ENCODE assay signal across 8 mouse cellular contexts in the genomic region with DNA sequence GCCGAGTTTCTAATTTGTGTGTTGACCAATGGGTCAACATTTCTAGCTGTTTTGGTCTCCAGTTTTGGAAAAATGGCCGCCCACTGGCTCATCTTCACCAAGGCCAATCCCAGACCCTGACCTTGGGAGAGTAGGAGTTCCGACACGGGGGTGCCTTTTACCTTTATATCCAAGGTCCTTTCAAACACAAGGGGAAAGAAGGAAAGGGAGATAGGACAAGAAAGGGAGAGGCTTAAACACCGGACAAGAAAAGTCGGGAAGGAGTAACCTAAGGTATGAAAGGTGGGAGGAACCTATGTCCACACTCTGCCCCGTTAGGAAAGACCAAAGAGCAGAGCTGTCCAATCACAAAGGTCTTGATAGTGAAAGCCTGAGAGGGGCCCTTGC. TPM values are rescaled to one million over a fixed set of nuclear protein-coding genes. Genes with fewer than 3 reads are reported as not detected.
A peak's percentile ranks its signal among the peaks of the same experiment; 100 is the strongest.
DNase-seq lines count a peak whose midpoint lies in the region; ATAC-seq and TF ChIP-seq lines count a peak whose summit lies in the region.

No protein-coding gene starts in this region.

- ATAC-seq in erythroblast, adult 5-6 weeks (replicated peaks; ENCODE audit: low FRiP score, poor library complexity, severe bottlenecking): no peak
- no peak for ATAC-seq in heart, embryonic 15.5 days (replicated peaks; ENCODE audit: insufficient number of reproducible peaks, insufficient read depth, low FRiP score, low read depth)
- no peak; the same call in 1 of the 2 replicates for ATAC-seq in liver, embryonic 11.5 days (replicated peaks; ENCODE audit: low FRiP score)
- no peak for ATAC-seq in stomach, embryonic 16.5 days (ENCODE audit: insufficient read depth, low FRiP score)

- peak overlapping the region; percentile 75 for H3K4me2 ChIP-seq in heart, embryonic 15.5 days
- H3K4me2 ChIP-seq in liver, embryonic 11.5 days: peak overlapping the region; percentile 91
- peak overlapping the region; percentile 88 for H3K4me2 ChIP-seq in stomach, embryonic 16.5 days (ENCODE audit: low read depth, low read length)

- H3K27me3 ChIP-seq in erythroblast, embryonic 14.5 days (ENCODE audit: control insufficient read depth): no peaks in the 10 kb centered on the region
- no peaks in the 10 kb centered on the region for H3K27me3 ChIP-seq in heart, embryonic 15.5 days
- no peaks in the 10 kb centered on the region for H3K27me3 ChIP-seq in liver, embryonic 11.5 days (replicated peaks; ENCODE audit: control insufficient read depth, insufficient read depth, low read length)
- no peaks in the 10 kb centered on the region for H3K27me3 ChIP-seq in stomach, embryonic 16.5 days (ENCODE audit: control insufficient read depth, insufficient read depth, low read length)

- H3K36me3 ChIP-seq in erythroblast, embryonic 14.5 days (ENCODE audit: control insufficient read depth): peaks cover 80% of the 10 kb centered on the region
- H3K36me3 ChIP-seq in ES-E14 (ENCODE audit: control insufficient read depth, insufficient read depth, low read length, poor library complexity, severe bottlenecking): peaks cover 6% of the 10 kb centered on the region
- peaks cover 23% of the 10 kb centered on the region; the same call in 1 of the 2 replicates for H3K36me3 ChIP-seq in heart, embryonic 15.5 days
- H3K36me3 ChIP-seq in liver, embryonic 11.5 days (ENCODE audit: control insufficient read depth, insufficient read depth, low read length): peaks cover 12% of the 10 kb centered on the region; the same call in 1 of the 2 replicates
- no peaks in the 10 kb centered on the region for H3K36me3 ChIP-seq in stomach, embryonic 16.5 days (ENCODE audit: control insufficient read depth, insufficient read depth, low read length)

- peak overlapping the region; percentile 76 for H3K9ac ChIP-seq in ES-E14 (ENCODE audit: insufficient read depth, low read depth, low read length, poor library complexity, severe bottlenecking)
- peak overlapping the region; percentile 18; the same call in 1 of the 2 replicates for H3K9ac ChIP-seq in heart, embryonic 15.5 days
- peak overlapping the region; percentile 97 for H3K9ac ChIP-seq in liver, embryonic 11.5 days (ENCODE audit: low read depth, low read length)
- H3K9ac ChIP-seq in stomach, embryonic 16.5 days (ENCODE audit: low read length): peak overlapping the region; percentile 89

- peaks cover 87% of the 10 kb centered on the region for H3K4me1 ChIP-seq in erythroblast, embryonic 14.5 days (ENCODE audit: control insufficient read depth)
- H3K4me1 ChIP-seq in ES-E14 (ENCODE audit: control insufficient read depth in 2 of 2, insufficient read depth in 2 of 2, low read length in 2 of 2, poor library complexity in 1 of 2): peaks cover 4 to 7% of the 10 kb centered on the region in 2 experiments; a peak in 3 of 4 replicates
- H3K4me1 ChIP-seq in heart, embryonic 15.5 days (replicated peaks): peaks cover 31% of the 10 kb centered on the region
- peaks cover 40% of the 10 kb centered on the region for H3K4me1 ChIP-seq in liver, embryonic 11.5 days (replicated peaks; ENCODE audit: control insufficient read depth, insufficient read depth, low read length)
- H3K4me1 ChIP-seq in stomach, embryonic 16.5 days (ENCODE audit: control insufficient read depth, insufficient read depth, low read length): peaks cover 30% of the 10 kb centered on the region

- in situ Hi-C loops in ES-E14 (cut with MboI; ENCODE audit: low sequenced_read_pairs in 2 of 2, unreplicated experiment in 2 of 2): no loop called here

- DNase-seq in ES-E14 (ENCODE audit: low read depth, low spot score) (peak; percentile 28), MN1 (ENCODE audit: low spot score) (no peak)
- no peak for DNase-seq in liver, embryonic 11.5 days (ENCODE audit: low spot score)
- DNase-seq in gastrocnemius, postnatal 25 days: no peak

- H3K27ac ChIP-seq in ES-E14 (ENCODE audit: insufficient read depth, low read depth, low read length, poor library complexity, severe bottlenecking): peak overlapping the region; percentile 73; the same call in 1 of the 2 replicates
- H3K27ac ChIP-seq in heart, embryonic 15.5 days: peak overlapping the region; percentile 96
- H3K27ac ChIP-seq in liver, embryonic 11.5 days (ENCODE audit: low read depth, low read length): peak overlapping the region; percentile 91
- peak overlapping the region; percentile 94 for H3K27ac ChIP-seq in stomach, embryonic 16.5 days (ENCODE audit: low read length)

- no peaks in the 10 kb centered on the region for H3K9me3 ChIP-seq in erythroblast, embryonic 14.5 days (ENCODE audit: control insufficient read depth, low read length)
- no peaks in the 10 kb centered on the region for H3K9me3 ChIP-seq in ES-E14 (ENCODE audit: control insufficient read depth, insufficient read depth, low read depth, low read length)
- H3K9me3 ChIP-seq in heart, embryonic 15.5 days (replicated peaks): no peaks in the 10 kb centered on the region
- H3K9me3 ChIP-seq in liver, embryonic 11.5 days (ENCODE audit: control insufficient read depth, low read length): no peaks in the 10 kb centered on the region
- H3K9me3 ChIP-seq in stomach, embryonic 16.5 days (replicated peaks; ENCODE audit: control insufficient read depth, low read length): no peaks in the 10 kb centered on the region

- H3K4me3 ChIP-seq in erythroblast, embryonic 14.5 days (replicated peaks): peak overlapping the region; percentile 78
- peak overlapping the region; percentile 85 to 93 for H3K4me3 ChIP-seq in ES-E14 (ENCODE audit: insufficient read depth in 1 of 2, low read depth in 1 of 2, low read length in 2 of 2, poor library complexity in 1 of 2, severe bottlenecking in 1 of 2)
- peak overlapping the region; percentile 68 for H3K4me3 ChIP-seq in heart, embryonic 15.5 days
- H3K4me3 ChIP-seq in liver, embryonic 11.5 days (ENCODE audit: low read depth, low read length): peak overlapping the region; percentile 80
- H3K4me3 ChIP-seq in stomach, embryonic 16.5 days (replicated peaks; ENCODE audit: low read length): peak overlapping the region; percentile 80

- 19% methylated on average over 7 of the region's 7 CpGs for WGBS in heart, embryonic 15.5 days
- WGBS in liver, embryonic 11.5 days: 22% methylated on average over 7 of the region's 7 CpGs
- WGBS in stomach, embryonic 16.5 days: 20% methylated on average over 7 of the region's 7 CpGs

TF ChIP-seq in ES-E14, 5 proteins besides CTCF, POLR2A, EP300 and RAD21 (continues in another document):
- TF ChIP-seq HCFC1 (IDR thresholded peaks at IDR 0.05; ENCODE audit: borderline replicate concordance, insufficient read depth, low read length) (no peak), ZNF384 (IDR thresholded peaks at IDR 0.05; ENCODE audit: low read depth, low read length) (no peak)

RNA-seq across cellular contexts. Expression of a gene that starts 0.5 kb away (rescaled TPM):
- polyA plus RNA-seq in erythroblast, embryonic 14.5 days (2012): 40.0 and 42.2 TPM in 2 replicates
- 33.2 and 56.6 TPM in 2 replicates for total RNA-seq in erythroblast, adult 5-6 weeks (2015; ENCODE audit: low replicate concordance)
- 42.1 and 43.4 TPM in 2 replicates for total RNA-seq in erythroblast, adult 5-6 weeks (2017; ENCODE audit: low replicate concordance)
- total RNA-seq in ES-E14 (2012; rRNA removed): 89.5 and 97.0 TPM in 2 replicates
- 83.6 and 96.3 TPM in 2 replicates for polyA plus RNA-seq in heart, embryonic 15.5 days (2015; fragmentation: Nextera tagmentation; extraction: Ambion mirVana)
- 153 and 165 TPM in 2 replicates for polyA plus RNA-seq in liver, embryonic 11.5 days (2014; fragmentation: Nextera tagmentation; extraction: Ambion mirVana)
- polyA plus RNA-seq in stomach, embryonic 16.5 days (2015; fragmentation: Nextera tagmentation; extraction: Ambion mirVana): 98.9 and 104 TPM in 2 replicates
- total RNA-seq in gastrocnemius, postnatal 25 days (2021): 10 to 100 TPM; 16.9 to 19.0 TPM

RNA-seq across cellular contexts. Expression of a gene that starts 14.3 kb away (rescaled TPM):
- 1.1 and 1.2 TPM in 2 replicates for polyA plus RNA-seq in erythroblast, embryonic 14.5 days (2012)
- 7.9 and 11.5 TPM in 2 replicates for total RNA-seq in erythroblast, adult 5-6 weeks (2015; ENCODE audit: low replicate concordance)
- total RNA-seq in erythroblast, adult 5-6 weeks (2017; ENCODE audit: low replicate concordance): 13.7 and 20.2 TPM in 2 replicates
- 13.6 and 17.1 TPM in 2 replicates for total RNA-seq in ES-E14 (2012; rRNA removed)
- polyA plus RNA-seq in heart, embryonic 15.5 days (2015; fragmentation: Nextera tagmentation; extraction: Ambion mirVana): 11.8 and 14.1 TPM in 2 replicates
- polyA plus RNA-seq in liver, embryonic 11.5 days (2014; fragmentation: Nextera tagmentation; extraction: Ambion mirVana): 20.6 and 20.7 TPM in 2 replicates
- 18.0 and 20.0 TPM in 2 replicates for polyA plus RNA-seq in stomach, embryonic 16.5 days (2015; fragmentation: Nextera tagmentation; extraction: Ambion mirVana)
- 10 to 100 TPM; 14.3 to 14.5 TPM for total RNA-seq in gastrocnemius, postnatal 25 days (2021)

RNA-seq across cellular contexts. Expression of a gene that starts 26.4 kb away (rescaled TPM):
- not detected in 2 replicates for polyA plus RNA-seq in erythroblast, embryonic 14.5 days (2012)
- total RNA-seq in erythroblast, adult 5-6 weeks (2015; ENCODE audit: low replicate concordance): not detected in 2 replicates
- not detected in 2 replicates for total RNA-seq in erythroblast, adult 5-6 weeks (2017; ENCODE audit: low replicate concordance)
- not detected in 2 replicates for total RNA-seq in ES-E14 (2012; rRNA removed)
- not detected in 2 replicates for polyA plus RNA-seq in heart, embryonic 15.5 days (2015; fragmentation: Nextera tagmentation; extraction: Ambion mirVana)
- polyA plus RNA-seq in liver, embryonic 11.5 days (2014; fragmentation: Nextera tagmentation; extraction: Ambion mirVana): not detected in 2 replicates
- polyA plus RNA-seq in stomach, embryonic 16.5 days (2015; fragmentation: Nextera tagmentation; extraction: Ambion mirVana): not detected in 2 replicates
- total RNA-seq in gastrocnemius, postnatal 25 days (2021): 1 to 10 TPM in 1 of 2 experiments, not detected in 1; 1.9 TPM

RNA-seq across cellular contexts. Expression of a gene that starts 32.1 kb away (rescaled TPM):
- not detected in 2 replicates for polyA plus RNA-seq in erythroblast, embryonic 14.5 days (2012)
- not detected in 2 replicates for total RNA-seq in erythroblast, adult 5-6 weeks (2015; ENCODE audit: low replicate concordance)
- total RNA-seq in erythroblast, adult 5-6 weeks (2017; ENCODE audit: low replicate concordance): not detected in 2 replicates
- total RNA-seq in ES-E14 (2012; rRNA removed): not detected in 2 replicates
- polyA plus RNA-seq in heart, embryonic 15.5 days (2015; fragmentation: Nextera tagmentation; extraction: Ambion mirVana): not detected in 2 replicates
- not detected in 2 replicates for polyA plus RNA-seq in liver, embryonic 11.5 days (2014; fragmentation: Nextera tagmentation; extraction: Ambion mirVana)
- polyA plus RNA-seq in stomach, embryonic 16.5 days (2015; fragmentation: Nextera tagmentation; extraction: Ambion mirVana): 4.4 and 12.2 TPM in 2 replicates
- not detected for total RNA-seq in gastrocnemius, postnatal 25 days (2021)

RNA-seq across cellular contexts. Expression of a gene that starts 38.1 kb away (rescaled TPM):
- not detected in 2 replicates for polyA plus RNA-seq in erythroblast, embryonic 14.5 days (2012)
- total RNA-seq in erythroblast, adult 5-6 weeks (2015; ENCODE audit: low replicate concordance): not detected in 2 replicates
- not detected in 2 replicates for total RNA-seq in erythroblast, adult 5-6 weeks (2017; ENCODE audit: low replicate concordance)
- total RNA-seq in ES-E14 (2012; rRNA removed): 2.6 and 3.2 TPM in 2 replicates
- not detected in 2 replicates for polyA plus RNA-seq in heart, embryonic 15.5 days (2015; fragmentation: Nextera tagmentation; extraction: Ambion mirVana)
- polyA plus RNA-seq in liver, embryonic 11.5 days (2014; fragmentation: Nextera tagmentation; extraction: Ambion mirVana): 0.12 and 0.40 TPM in 2 replicates
- 9.8 and 26.1 TPM in 2 replicates for polyA plus RNA-seq in stomach, embryonic 16.5 days (2015; fragmentation: Nextera tagmentation; extraction: Ambion mirVana)
- under 1 TPM in 1 of 2 experiments, not detected in 1; 0.54 TPM for total RNA-seq in gastrocnemius, postnatal 25 days (2021)

Comparison
In these comparisons a context has a peak if more than half of its experiments do, and no peak if none do; other contexts are left out.
1. H3K9ac ChIP-seq: peak in every context shown above with its lines; median percentile 97 in liver, embryonic 11.5 days; 89 in stomach, embryonic 16.5 days; 76 in ES-E14; 18 in heart, embryonic 15.5 days.